ENCODE assay signal across 33 mouse cellular contexts in the genomic region with DNA sequence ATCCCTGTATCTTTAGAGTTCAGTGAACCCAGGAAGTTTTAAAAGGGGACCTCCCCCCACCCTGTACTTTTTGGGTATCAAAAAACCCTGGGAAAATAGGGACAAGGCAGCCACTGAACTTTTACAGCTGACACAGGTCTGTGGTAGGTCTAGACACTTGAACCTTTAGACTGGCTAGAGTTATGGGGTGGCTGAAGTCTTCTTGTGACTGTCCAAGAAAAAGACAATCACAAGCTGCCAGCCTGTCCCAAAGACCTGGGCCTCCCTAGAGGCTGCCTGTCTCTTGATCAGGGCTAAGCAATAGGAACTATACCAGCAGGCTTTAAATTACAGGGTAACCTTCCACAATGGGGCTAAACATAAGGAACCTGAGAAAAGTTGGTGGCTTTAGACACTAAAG. TPM values are rescaled to one million over a fixed set of nuclear protein-coding genes. Genes with fewer than 3 reads are reported as not detected.
"Had no signal": no experiment of that assay in that cellular context is flagged by ENCODE, and none has a peak within 500 bp of the region (broad histone marks: within the 10 kb centered on the region; RNA-seq: fewer than 3 reads in every experiment).

No protein-coding gene starts in this region.

- H3K27ac ChIP-seq: limb, embryonic 10.5 days; limb, embryonic 12.5 days; limb, embryonic 13.5 days; limb, embryonic 15.5 days; liver, embryonic 12.5 days; liver, embryonic 13.5 days; liver, embryonic 14.5 days; liver, embryonic 15.5 days; lung, embryonic 15.5 days; macrophage; midbrain, embryonic 10.5 days; midbrain, embryonic 12.5 days; midbrain, embryonic 13.5 days; midbrain, embryonic 15.5 days; neural tube, embryonic 12.5 days; neural tube, embryonic 13.5 days had no signal

- H3K4me2 ChIP-seq: limb, embryonic 12.5 days; limb, embryonic 13.5 days; limb, embryonic 15.5 days; liver, embryonic 11.5 days; liver, embryonic 12.5 days; liver, embryonic 13.5 days; liver, embryonic 15.5 days; lung, embryonic 14.5 days; lung, embryonic 15.5 days; midbrain, embryonic 11.5 days; midbrain, embryonic 12.5 days; midbrain, embryonic 13.5 days; midbrain, embryonic 15.5 days; neural tube, embryonic 12.5 days; neural tube, embryonic 13.5 days had no signal

- H3K9ac ChIP-seq: limb, embryonic 12.5 days; limb, embryonic 13.5 days; limb, embryonic 15.5 days; liver, embryonic 12.5 days; liver, embryonic 13.5 days; liver, embryonic 14.5 days; liver, embryonic 15.5 days; liver, postnatal 0 days; lung, embryonic 14.5 days; lung, embryonic 15.5 days; midbrain, embryonic 12.5 days; midbrain, embryonic 13.5 days; midbrain, embryonic 15.5 days; neural tube, embryonic 12.5 days; neural tube, embryonic 13.5 days had no signal

- H3K4me1 ChIP-seq: limb, embryonic 10.5 days; limb, embryonic 12.5 days; limb, embryonic 13.5 days; limb, embryonic 15.5 days; liver, embryonic 12.5 days; liver, embryonic 13.5 days; liver, embryonic 15.5 days; lung, embryonic 15.5 days; midbrain, embryonic 10.5 days; midbrain, embryonic 12.5 days; midbrain, embryonic 13.5 days; midbrain, embryonic 15.5 days; neural tube, embryonic 12.5 days; neural tube, embryonic 13.5 days had no signal

- H3K9me3 ChIP-seq: limb, embryonic 10.5 days; limb, embryonic 12.5 days; limb, embryonic 13.5 days; limb, embryonic 15.5 days; liver, embryonic 12.5 days; liver, embryonic 13.5 days; liver, embryonic 15.5 days; lung, embryonic 15.5 days; megakaryocyte, embryonic 14.5 days; midbrain, embryonic 10.5 days; midbrain, embryonic 12.5 days; midbrain, embryonic 13.5 days; midbrain, embryonic 15.5 days; neural tube, embryonic 12.5 days; neural tube, embryonic 13.5 days had no signal

- DNase-seq: left cerebral cortex, postnatal 4 days; liver; liver, embryonic 13.5 days; liver, postnatal 0 days; lung, adult 18-20 months; lung, adult 2 months; lung, embryonic 14.5 days; lung, postnatal 10 days; lung, postnatal 14 days; lung, postnatal 36 days; lung, postnatal 4 days; midbrain, embryonic 14.5 days had no signal

- H3K27me3 ChIP-seq: limb, embryonic 12.5 days; limb, embryonic 13.5 days; limb, embryonic 15.5 days; liver, embryonic 12.5 days; liver, embryonic 13.5 days; liver, embryonic 15.5 days; lung, embryonic 15.5 days; megakaryocyte, embryonic 14.5 days; midbrain, embryonic 12.5 days; midbrain, embryonic 13.5 days; midbrain, embryonic 15.5 days; neural tube, embryonic 12.5 days; neural tube, embryonic 13.5 days had no signal

- H3K4me3 ChIP-seq: limb, embryonic 10.5 days; limb, embryonic 12.5 days; limb, embryonic 13.5 days; limb, embryonic 15.5 days; liver, embryonic 12.5 days; liver, embryonic 13.5 days; liver, embryonic 15.5 days; lung, embryonic 15.5 days; megakaryocyte, embryonic 14.5 days; midbrain, embryonic 10.5 days; midbrain, embryonic 12.5 days; midbrain, embryonic 13.5 days; midbrain, embryonic 15.5 days; myocyte; neural tube, embryonic 12.5 days; neural tube, embryonic 13.5 days had no signal

- ATAC-seq: liver, embryonic 12.5 days; liver, postnatal 0 days; lung, postnatal 0 days; midbrain, embryonic 13.5 days; midbrain, embryonic 15.5 days; midbrain, embryonic 16.5 days had no signal

RNA-seq across cellular contexts. Expression of a gene that starts 40.7 kb away (rescaled TPM):
- polyA plus RNA-seq: limb, embryonic 10.5 days; macrophage; midbrain, embryonic 12.5 days; midbrain, embryonic 13.5 days had no signal
